Mouse (Mus musculus) liver, adult 2 months (tissue): ENCODE results near the gene Adamts12.

Experiments used
- CTCF ChIP-seq: fragments of 200-500 bp; IDR thresholded peaks from 2 replicates; pipeline ENCODE4 v1.5.1; 2011; ENCODE audit warnings: low read depth, low read length, control low read depth
- POLR2A ChIP-seq: fragments of 200-500 bp; IDR thresholded peaks from 2 replicates; pipeline ENCODE4 v1.6.1; 2011; ENCODE audit warnings: low read length, control low read depth; ENCODE audit not compliant: insufficient read depth; ENCODE audit errors: extremely low read depth

DNA sequence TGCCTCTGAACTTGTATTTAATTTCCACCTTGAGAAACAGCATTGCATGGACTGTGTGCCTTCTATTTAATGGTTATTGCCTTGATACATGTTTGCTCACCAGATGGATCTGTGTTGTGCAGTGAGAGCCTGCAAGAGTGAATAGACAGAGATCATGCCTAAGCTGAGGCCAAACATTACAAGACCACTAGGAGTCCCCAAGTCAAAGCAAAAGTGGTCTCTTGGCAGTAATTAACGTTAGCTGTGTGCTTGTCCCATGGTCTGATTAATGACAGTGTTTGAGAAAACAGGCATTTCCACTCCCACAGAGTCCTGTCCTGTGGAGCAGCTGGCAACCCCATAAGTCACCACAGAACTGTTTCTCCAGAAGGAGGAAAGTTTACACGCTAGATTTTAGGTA, 96.2 kb downstream of the Adamts12 start:
- TF ChIP-seq POLR2A (no peak), CTCF (no peak)
